Mouse (Mus musculus) gastrocnemius, postnatal 25 days (tissue): ENCODE measurements at regions not wholly inside any gene's neighbourhood (a gene's known extent, or its start where the extent isn't known, plus 50 kb on each side); places are given as distances from the start of the nearest gene placed in this dataset.

Source experiments
- DNase-seq: peaks from one replicate; pipeline ENCODE4 v3.0.0; 2022

GRCm38 (mm10) chr13:10741391-10741790 is 380.7 kb upstream of the Chrm3 start:
- no peak for DNase-seq

- no peak for DNase-seq
These were observed 365.1 kb upstream of the Chrm3 start for GRCm38 (mm10) chr13:10725745-10726171.

GRCm38 (mm10) chr13:10725335-10725734 is 364.7 kb upstream of the Chrm3 start:
- no peak for DNase-seq

GRCm38 (mm10) chr13:10720639-10721038 is 360.0 kb upstream of the Chrm3 start:
- no peak for DNase-seq

GRCm38 (mm10) chr13:10711451-10711850 is 350.8 kb upstream of the Chrm3 start:
- DNase-seq, result no peak

- DNase-seq, result no peak
These were observed 350.3 kb upstream of the Chrm3 start for GRCm38 (mm10) chr13:10710909-10711308.

GRCm38 (mm10) chr13:10697146-10697545 is 336.5 kb upstream of the Chrm3 start:
- DNase-seq, result no peak

GRCm38 (mm10) chr13:10696181-10696977 is 335.7 kb upstream of the Chrm3 start:
- peak; percentile 89 for DNase-seq

- DNase-seq, result no peak
These were observed 330.7 kb upstream of the Chrm3 start for GRCm38 (mm10) chr13:10691307-10691706.

GRCm38 (mm10) chr13:10687379-10687778 is 326.7 kb upstream of the Chrm3 start:
- no peak for DNase-seq

- peak; percentile 35 for DNase-seq
These were observed 293.4 kb upstream of the Chrm3 start for GRCm38 (mm10) chr13:10654086-10654422.

GRCm38 (mm10) chr13:10653376-10654085 is 292.9 kb upstream of the Chrm3 start:
- DNase-seq, result peak; percentile 69

- peak; percentile 5 for DNase-seq
These were observed 276.2 kb upstream of the Chrm3 start for GRCm38 (mm10) chr13:10636859-10637258.

GRCm38 (mm10) chr13:10630467-10630866 is 269.8 kb upstream of the Chrm3 start:
- DNase-seq, result no peak

- no peak for DNase-seq
These were observed 259.0 kb upstream of the Chrm3 start for GRCm38 (mm10) chr13:10619661-10620060.

- no peak for DNase-seq
These were observed 257.8 kb upstream of the Chrm3 start for GRCm38 (mm10) chr13:10618421-10618954.

- DNase-seq, result no peak
These were observed 214.3 kb upstream of the Chrm3 start for GRCm38 (mm10) chr13:10574951-10575350.

- no peak for DNase-seq
These were observed 206.2 kb upstream of the Chrm3 start for GRCm38 (mm10) chr13:10566825-10567224.

GRCm38 (mm10) chr13:10557559-10557958 is 196.9 kb upstream of the Chrm3 start:
- no peak for DNase-seq

GRCm38 (mm10) chr13:10554595-10554994 is 193.9 kb upstream of the Chrm3 start:
- DNase-seq, result no peak

GRCm38 (mm10) chr13:10542723-10543122 is 182.1 kb upstream of the Chrm3 start:
- no peak for DNase-seq

GRCm38 (mm10) chr13:10540197-10540940 is 179.7 kb upstream of the Chrm3 start:
- DNase-seq, result no peak

- no peak for DNase-seq
These were observed 178.3 kb upstream of the Chrm3 start for GRCm38 (mm10) chr13:10538927-10539326.
